Mouse (Mus musculus) kidney, postnatal 0 days (tissue): Measurements from ENCODE around the gene Cacul1. TPM values are rescaled to one million over a fixed set of nuclear protein-coding genes. Genes with fewer than 3 reads are reported as not detected.
"Not testable (repeated sequence)": the region's sequence is repeated elsewhere in the genome, so short reads cannot be mapped to it uniquely, and the experiment has no call there.

ENCODE experiments used
- ATAC-seq: fragments of 200-750 bp; cut with Nextera tagmentation; replicated peaks from 2 replicates; pipeline ENCODE4 v1.8.0; 2017; ENCODE audit warnings: low read depth, moderate number of reproducible peaks, moderate TSS enrichment, moderate library complexity; ENCODE audit not compliant: low FRiP score
- DNase-seq: peaks from one replicate; pipeline ENCODE4 v3.0.0-alpha.2; 2016; ENCODE audit warnings: low spot score
- H3K27ac ChIP-seq: fragments of 300-500 bp; sonication (generic); 2 replicates; pipeline ENCODE4 v1.5.1; 2014; ENCODE audit warnings: mild to moderate bottlenecking
- H3K27me3 ChIP-seq: fragments of 300-500 bp; sonication (generic); 2 replicates; pipeline ENCODE4 v1.6.1; 2014; ENCODE audit warnings: low read length, mixed read lengths; ENCODE audit not compliant: insufficient read depth
- H3K36me3 ChIP-seq: fragments of 300-500 bp; sonication (generic); 2 replicates; pipeline ENCODE4 v1.6.1; 2014; ENCODE audit warnings: low read length, mixed read lengths; ENCODE audit not compliant: insufficient read depth
- H3K4me1 ChIP-seq: fragments of 300-500 bp; sonication (generic); replicated peaks from 2 replicates; pipeline ENCODE4 v1.6.1; 2014; ENCODE audit warnings: antibody characterized with exemption, low read length, mixed read lengths; ENCODE audit not compliant: insufficient read depth
- H3K4me2 ChIP-seq: fragments of 300-500 bp; sonication (generic); 2 replicates; pipeline ENCODE4 v1.6.1; 2014; ENCODE audit warnings: mild to moderate bottlenecking, low read length, moderate library complexity, mixed read lengths
- H3K4me3 ChIP-seq: fragments of 300-500 bp; sonication (generic); replicated peaks from 2 replicates; pipeline ENCODE4 v1.5.1; 2014; ENCODE audit warnings: low read depth, low read length
- H3K9ac ChIP-seq: fragments of 300-500 bp; sonication (generic); 2 replicates; pipeline ENCODE4 v1.6.1; 2014; ENCODE audit warnings: low read depth, low read length
- H3K9me3 ChIP-seq: fragments of 300-500 bp; sonication (generic); replicated peaks from 2 replicates; pipeline ENCODE4 v1.6.1; 2016; ENCODE audit warnings: low read length, inconsistent platforms, mixed read lengths
- CTCF ChIP-seq: IDR thresholded peaks from 2 replicates; pipeline ENCODE4 v1.5.1; 2016; ENCODE audit warnings: antibody characterized with exemption, low read depth, mild to moderate bottlenecking, moderate library complexity
- WGBS: fragments of 180-500 bp; shearing (Covaris S2); extraction: QIAGEN DNeasy Blood & Tissue Kit; methylation state at CpG from one replicate; pipeline ENCODE4 v1.1.7; 2014; 5-methylcytosine and 5-hydroxymethylcytosine counted together
- polyA plus RNA-seq: library from polyadenylated mRNA; unstranded; fragments of >200 nt; fragmentation: Nextera tagmentation; extraction: Ambion mirVana; gene quantifications from 2 replicates; pipeline ENCODE4 v1.2.1, GENCODE M21; 2015

The Cacul1 gene
- polyA plus RNA-seq, 1 experiment from 2014 or later = 20.0 TPM

DNA sequence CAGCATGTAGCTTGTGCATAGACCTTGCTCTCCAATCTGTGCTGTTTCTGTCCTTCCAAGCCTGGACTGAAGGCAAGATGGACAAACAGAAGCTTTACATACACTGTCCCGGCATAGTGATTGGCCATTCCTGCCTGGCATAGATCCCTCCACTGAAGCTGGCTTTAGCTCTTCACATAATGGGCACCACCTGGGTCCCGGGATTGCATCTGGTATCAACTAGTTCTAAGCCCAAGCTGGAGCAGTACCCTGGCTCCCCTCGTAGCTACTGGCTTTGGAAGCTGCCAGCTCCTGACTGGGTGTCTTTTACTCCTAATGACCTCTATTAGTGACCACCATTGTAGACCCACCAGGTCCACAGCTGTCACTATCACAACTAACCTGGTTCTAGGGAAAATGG lies 22.8 kb upstream of the Cacul1 start:
- no peak for TF ChIP-seq CTCF
- no peak overlapping the region for H3K27ac ChIP-seq

DNA sequence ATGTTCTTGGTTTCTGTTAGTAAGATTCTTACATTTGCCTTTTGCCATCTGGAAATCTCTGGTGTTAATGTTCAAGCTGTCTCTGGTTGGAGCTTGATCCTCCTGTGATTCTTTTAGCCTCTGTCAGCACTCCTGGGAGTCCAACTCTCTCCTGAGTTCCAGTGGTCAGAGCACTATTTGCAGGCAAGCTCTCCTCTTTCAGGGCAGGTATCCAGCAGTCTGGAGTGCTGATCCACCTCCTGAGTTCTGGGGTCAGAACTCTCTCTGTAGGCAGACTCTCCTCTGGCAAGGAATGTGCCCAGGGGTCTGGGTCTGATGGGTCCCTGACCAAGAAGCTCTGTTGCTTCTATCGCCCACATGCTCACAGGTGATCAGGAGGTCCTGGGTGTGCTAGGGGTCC lies 21.2 kb upstream of the Cacul1 start:
- not testable (repeated sequence) for H3K27ac ChIP-seq, H3K4me1 ChIP-seq, DNase-seq, H3K36me3 ChIP-seq, H3K4me3 ChIP-seq, H3K9me3 ChIP-seq, H3K27me3 ChIP-seq, ATAC-seq, H3K4me2 ChIP-seq, H3K9ac ChIP-seq
- 88% methylated on average over 1 of the region's 1 CpGs for WGBS

More for the DNA sequence above, 22.8 kb upstream of the Cacul1 start:
- no peaks in the 10 kb centered on the region for H3K27me3 ChIP-seq
- no peak for DNase-seq
- no peaks in the 10 kb centered on the region for H3K36me3 ChIP-seq
- ATAC-seq = no peak
- H3K4me2 ChIP-seq = no peak overlapping the region
- WGBS = 85% methylated on average over 3 of the region's 3 CpGs
- H3K9ac ChIP-seq = no peak overlapping the region
- no peaks in the 10 kb centered on the region for H3K9me3 ChIP-seq
- H3K4me3 ChIP-seq = no peak overlapping the region
- no peaks in the 10 kb centered on the region for H3K4me1 ChIP-seq

DNA sequence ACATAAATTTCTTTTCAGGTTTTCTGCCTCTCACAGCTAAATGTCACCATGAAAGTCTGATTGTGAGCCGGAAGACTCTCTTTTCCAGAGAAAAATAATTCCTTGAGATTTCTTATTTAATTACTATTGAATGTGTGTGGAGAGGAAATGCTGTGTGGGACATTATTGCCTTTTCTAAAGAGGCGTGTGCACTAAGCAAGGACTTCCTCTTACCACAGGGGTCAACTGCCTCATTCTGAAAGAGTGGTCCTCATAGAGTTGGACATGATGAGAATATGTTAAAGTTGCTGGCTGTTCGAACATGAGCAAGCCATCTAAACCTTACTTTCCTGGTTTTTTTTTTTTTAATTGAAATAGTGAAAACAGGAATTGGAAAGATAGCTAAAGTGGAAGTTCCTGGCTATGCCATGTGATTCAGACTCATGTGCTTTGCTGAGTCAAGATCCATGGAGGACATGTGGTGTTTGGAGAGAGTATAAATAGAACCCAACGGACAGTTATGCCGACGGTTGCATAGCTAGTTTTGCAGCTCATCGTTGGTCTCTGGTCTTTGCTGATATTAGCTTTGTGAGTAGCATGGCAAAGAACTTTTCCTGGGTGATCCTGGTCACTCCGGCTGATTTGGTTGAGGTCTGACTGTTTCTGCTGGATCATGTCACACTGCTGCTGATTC lies 17.3 kb upstream of the Cacul1 start:
- ATAC-seq = no peak
- Histone ChIP-seq H3K4me2 (no peak overlapping the region), H3K27ac (no peak overlapping the region), H3K4me3 (no peak overlapping the region), H3K36me3 (no peaks in the 10 kb centered on the region), H3K9me3 (no peaks in the 10 kb centered on the region), H3K27me3 (no peaks in the 10 kb centered on the region), H3K9ac (no peak overlapping the region), H3K4me1 (no peaks in the 10 kb centered on the region)
- DNase-seq = no peak
- no peak for TF ChIP-seq CTCF
- WGBS = 87% methylated on average over 8 of the region's 8 CpGs

DNA sequence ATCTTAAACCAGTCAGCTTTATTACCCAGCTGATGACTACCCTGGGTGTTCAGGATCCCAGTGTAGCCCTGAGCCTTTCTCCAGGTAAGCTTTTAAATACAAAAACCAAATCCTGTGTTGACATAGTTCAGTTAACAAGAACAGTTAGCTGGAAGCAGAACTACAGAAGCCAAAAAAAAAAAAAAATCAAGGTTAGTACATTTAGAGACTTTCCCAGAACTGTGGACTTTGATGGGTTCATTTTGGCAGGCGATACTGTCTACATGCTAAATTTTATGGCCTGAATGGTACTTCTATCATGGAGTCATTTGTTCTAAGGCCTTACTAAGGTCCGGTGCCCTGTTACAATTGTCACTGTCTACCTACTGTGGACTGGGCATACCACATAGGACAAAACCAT lies 8.8 kb upstream of the Cacul1 start:
- ATAC-seq (no peak), DNase-seq (no peak)
- TF ChIP-seq CTCF = no peak
- 99% methylated on average over 2 of the region's 2 CpGs for WGBS
- Histone ChIP-seq H3K27me3 (no peaks in the 10 kb centered on the region), H3K9me3 (no peaks in the 10 kb centered on the region), H3K36me3 (no peaks in the 10 kb centered on the region), H3K9ac (no peak overlapping the region), H3K4me3 (no peak overlapping the region), H3K4me1 (no peaks in the 10 kb centered on the region), H3K27ac (no peak overlapping the region), H3K4me2 (no peak overlapping the region)

DNA sequence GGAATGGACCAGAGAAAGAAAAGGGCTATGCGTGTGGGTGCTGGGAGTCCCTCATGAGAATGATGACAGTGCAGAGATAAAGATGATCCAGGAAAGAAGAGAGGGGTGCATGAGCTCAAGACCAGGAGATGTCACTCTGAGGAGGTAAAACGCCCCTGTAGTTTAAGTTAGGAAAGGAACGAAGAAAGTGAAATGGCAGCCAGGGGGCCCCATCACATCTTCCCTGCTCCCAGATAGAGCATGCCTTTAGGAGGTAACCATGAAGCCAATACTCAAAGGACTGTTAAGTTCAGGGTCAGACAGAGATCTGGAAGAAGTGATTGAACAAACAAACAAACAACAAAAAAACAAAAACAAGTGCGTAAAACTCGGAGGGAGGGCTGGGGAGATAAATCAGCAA lies 5.8 kb upstream of the Cacul1 start:
- Histone ChIP-seq H3K4me3 (no peak overlapping the region), H3K4me2 (no peak overlapping the region), H3K9ac (no peak overlapping the region), H3K36me3 (no peaks in the 10 kb centered on the region), H3K4me1 (no peaks in the 10 kb centered on the region; the same call in 1 of the 2 replicates), H3K27me3 (no peaks in the 10 kb centered on the region), H3K9me3 (no peaks in the 10 kb centered on the region), H3K27ac (no peak overlapping the region)
- peak; percentile 42 for TF ChIP-seq CTCF
- WGBS = 63% methylated on average over 5 of the region's 5 CpGs
- no peak for DNase-seq
- ATAC-seq = no peak

DNA sequence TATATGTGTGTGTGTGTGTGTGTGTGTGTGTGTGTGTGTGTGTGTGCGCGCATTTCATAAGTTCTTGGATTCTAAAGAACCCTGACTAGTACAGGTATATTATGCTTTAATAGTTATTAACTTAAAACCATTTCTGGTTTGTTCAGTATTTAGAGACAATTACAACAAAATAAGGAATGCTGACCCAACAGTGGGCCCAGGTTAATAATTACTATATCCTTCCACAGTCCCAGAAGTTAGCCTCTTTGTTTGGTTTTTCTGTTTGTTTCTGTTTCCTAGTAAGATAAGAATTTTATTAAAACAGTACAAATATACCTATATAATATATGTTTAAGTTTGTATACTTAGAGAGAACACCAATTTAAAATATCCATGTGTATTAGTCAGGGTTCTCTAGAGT lies 2.4 kb upstream of the Cacul1 start:
- WGBS = 88% methylated on average over 2 of the region's 2 CpGs
- Histone ChIP-seq H3K4me3 (no peak overlapping the region), H3K27ac (no peak overlapping the region), H3K4me1 (peaks cover 11% of the 10 kb centered on the region; the same call in 1 of the 2 replicates), H3K9me3 (no peaks in the 10 kb centered on the region), H3K36me3 (no peaks in the 10 kb centered on the region), H3K27me3 (no peaks in the 10 kb centered on the region), H3K9ac (no peak overlapping the region), H3K4me2 (no peak overlapping the region)
- TF ChIP-seq CTCF = no peak
- no peak for ATAC-seq
- DNase-seq = no peak
